Mouse (Mus musculus) right cerebral cortex, postnatal 25 days (tissue): Measurements from ENCODE around the gene Nova2.
A peak's percentile ranks its signal among the peaks of the same experiment; 100 is the strongest.

Source experiments
- DNase-seq: peaks from one replicate; pipeline ENCODE4 v3.0.0; 2022

The Nova2 gene

GRCm38 (mm10) chr7:18988780-18989179 lies 63.1 kb downstream of the Nova2 start:
- DNase-seq, result no peak

GRCm38 (mm10) chr7:18989995-18990394 lies 64.3 kb downstream of the Nova2 start:
- peak; percentile 19 for DNase-seq

- peak; percentile 100 for DNase-seq
Measured at GRCm38 (mm10) chr7:18990601-18991295, 65.1 kb downstream of the Nova2 start, which contains the start of gene Mypop. TSS of gene Mypop (plus strand) at chr7:18991245.

GRCm38 (mm10) chr7:18991660-18992293 lies 66.1 kb downstream of the Nova2 start:
- peak; percentile 60 for DNase-seq

- no peak for DNase-seq
Measured at GRCm38 (mm10) chr7:18992294-18992675, 66.6 kb downstream of the Nova2 start.

GRCm38 (mm10) chr7:18993036-18993435 lies 67.3 kb downstream of the Nova2 start:
- no peak for DNase-seq

GRCm38 (mm10) chr7:18998835-18999234 lies 73.1 kb downstream of the Nova2 start:
- no peak for DNase-seq

GRCm38 (mm10) chr7:19000421-19000820 lies 74.7 kb downstream of the Nova2 start:
- no peak for DNase-seq

GRCm38 (mm10) chr7:19001066-19001806 lies 75.5 kb downstream of the Nova2 start:
- DNase-seq, result peak; percentile 26

- no peak for DNase-seq
Measured at GRCm38 (mm10) chr7:19001807-19002085, 76.1 kb downstream of the Nova2 start.

- DNase-seq, result no peak
Measured at GRCm38 (mm10) chr7:19002115-19002514, 76.4 kb downstream of the Nova2 start.

- peak; percentile 80 for DNase-seq
Measured at GRCm38 (mm10) chr7:19002848-19003498, 77.3 kb downstream of the Nova2 start.

GRCm38 (mm10) chr7:19003902-19004630 lies 78.4 kb downstream of the Nova2 start, which contains the start of gene Irf2bp1:
TSS of gene Irf2bp1 (plus strand) at chr7:19004044.
- DNase-seq, result peak; percentile 95

GRCm38 (mm10) chr7:19004631-19005079 lies 79.0 kb downstream of the Nova2 start:
- DNase-seq, result peak; percentile 48

GRCm38 (mm10) chr7:19005417-19006121 lies 79.9 kb downstream of the Nova2 start:
- no peak for DNase-seq

GRCm38 (mm10) chr7:19006476-19006875 lies 80.8 kb downstream of the Nova2 start:
- DNase-seq, result peak; percentile 76

GRCm38 (mm10) chr7:19007026-19007977 lies 81.6 kb downstream of the Nova2 start:
- DNase-seq, result no peak

- no peak for DNase-seq
Measured at GRCm38 (mm10) chr7:19010581-19010980, 84.9 kb downstream of the Nova2 start.

GRCm38 (mm10) chr7:19012025-19012621 lies 86.4 kb downstream of the Nova2 start:
- peak; percentile 8 for DNase-seq

GRCm38 (mm10) chr7:19012882-19013281 lies 87.2 kb downstream of the Nova2 start:
- DNase-seq, result no peak
